ENCODE assay signal across 7 mouse cellular contexts in the genomic region with DNA sequence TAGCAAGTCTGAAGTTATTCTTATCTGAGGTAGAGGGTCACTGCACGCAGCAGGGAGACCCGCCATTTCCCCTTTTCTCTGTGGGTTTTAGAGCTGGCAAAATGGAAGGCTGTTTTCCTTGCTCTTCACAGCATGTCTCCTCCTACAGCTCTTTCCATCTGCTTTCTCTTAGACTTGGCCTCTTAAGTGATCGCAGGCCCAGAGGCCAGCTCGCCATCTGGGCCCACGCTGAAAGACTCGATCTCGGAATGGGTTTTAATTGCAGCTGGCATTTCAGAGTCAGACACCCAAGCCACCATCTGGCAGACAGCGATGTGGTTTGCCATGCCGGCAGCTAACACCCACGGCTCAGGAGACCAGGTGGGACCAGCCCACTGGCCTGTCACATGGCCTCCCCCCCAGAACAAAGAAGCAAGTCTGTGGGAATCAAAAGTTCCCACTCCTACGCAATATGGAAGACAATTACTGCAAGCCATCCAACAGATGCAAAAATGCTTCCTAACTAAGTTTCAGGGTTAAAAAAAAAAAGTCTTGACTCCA. TPM values are rescaled to one million over a fixed set of nuclear protein-coding genes. Genes with fewer than 3 reads are reported as not detected.
A peak's percentile ranks its signal among the peaks of the same experiment; 100 is the strongest.
DNase-seq lines count a peak whose midpoint lies in the region; ATAC-seq lines count a peak whose summit lies in the region.

No protein-coding gene starts in this region.

- no peaks in the 10 kb centered on the region for H3K27me3 ChIP-seq in forebrain, embryonic 13.5 days
- no peaks in the 10 kb centered on the region for H3K27me3 ChIP-seq in limb, embryonic 11.5 days (ENCODE audit: control insufficient read depth, insufficient read depth, low read length)
- no peaks in the 10 kb centered on the region for H3K27me3 ChIP-seq in kidney, embryonic 16.5 days (ENCODE audit: insufficient read depth, low read length)

- H3K27ac ChIP-seq in forebrain, embryonic 13.5 days: no peak overlapping the region
- peak overlapping the region; percentile 58 for H3K27ac ChIP-seq in limb, embryonic 11.5 days (replicated peaks; ENCODE audit: low read depth, low read length)
- H3K27ac ChIP-seq in kidney, embryonic 16.5 days (ENCODE audit: low read length): no peak overlapping the region

- H3K9ac ChIP-seq in forebrain, embryonic 13.5 days: no peak overlapping the region
- 0 out of 2 replicates have a peak overlapping the region, but pooled peaks have one; percentile 12 for H3K9ac ChIP-seq in limb, embryonic 11.5 days (ENCODE audit: low read length)
- H3K9ac ChIP-seq in kidney, embryonic 16.5 days (replicated peaks; ENCODE audit: low read length): no peak overlapping the region

- H3K4me3 ChIP-seq in forebrain, embryonic 13.5 days: no peak overlapping the region
- no peak overlapping the region for H3K4me3 ChIP-seq in limb, embryonic 11.5 days (ENCODE audit: low read depth, low read length)
- no peak overlapping the region for H3K4me3 ChIP-seq in kidney, embryonic 16.5 days (ENCODE audit: low read length)

- no peaks in the 10 kb centered on the region for H3K36me3 ChIP-seq in forebrain, embryonic 13.5 days (ENCODE audit: poor library complexity, severe bottlenecking)
- no peaks in the 10 kb centered on the region for H3K36me3 ChIP-seq in limb, embryonic 11.5 days (ENCODE audit: control insufficient read depth, insufficient read depth, low read length)
- H3K36me3 ChIP-seq in kidney, embryonic 16.5 days (ENCODE audit: insufficient read depth, low read length): 0 out of 2 replicates have a peak, but pooled peaks cover 8% of the 10 kb centered on the region

- no peaks in the 10 kb centered on the region for H3K9me3 ChIP-seq in forebrain, embryonic 13.5 days (replicated peaks)
- H3K9me3 ChIP-seq in limb, embryonic 11.5 days (ENCODE audit: control insufficient read depth, low read length): no peaks in the 10 kb centered on the region
- H3K9me3 ChIP-seq in kidney, embryonic 16.5 days (ENCODE audit: low read length): no peaks in the 10 kb centered on the region

- peak; percentile 21 for DNase-seq in 416B (ENCODE audit: low read depth)
- peak; percentile 52 for DNase-seq in CD4-positive helper T cell, adult 2 months (ENCODE audit: low read depth, low spot score)
- peak; percentile 80 for DNase-seq in limb, embryonic 11.5 days (ENCODE audit: low spot score)
- DNase-seq in thymus, postnatal 0 days (ENCODE audit: low spot score): peak; percentile 66
- DNase-seq in cerebellum, adult 9-11 months: no peak

- no peak overlapping the region for H3K4me2 ChIP-seq in forebrain, embryonic 13.5 days
- no peak overlapping the region for H3K4me2 ChIP-seq in limb, embryonic 11.5 days (ENCODE audit: low read depth, severe bottlenecking)
- H3K4me2 ChIP-seq in kidney, embryonic 16.5 days (replicated peaks; ENCODE audit: low read depth, low read length): no peak overlapping the region

- 63% methylated on average over 11 of the region's 11 CpGs for WGBS in forebrain, embryonic 13.5 days
- WGBS in limb, embryonic 11.5 days: 16% methylated on average over 11 of the region's 11 CpGs
- 71% methylated on average over 11 of the region's 11 CpGs for WGBS in kidney, embryonic 16.5 days

- peak; percentile 71; the same call in 1 of the 2 replicates for ATAC-seq in forebrain, embryonic 13.5 days
- 0 out of 2 replicates have a peak, but pooled peaks have one; percentile 65 for ATAC-seq in limb, embryonic 11.5 days (ENCODE audit: insufficient number of reproducible peaks, low FRiP score, low TSS enrichment, low read depth)
- no peak for ATAC-seq in kidney, embryonic 16.5 days (ENCODE audit: low FRiP score, low TSS enrichment)

- 0 out of 2 replicates have a peak, but pooled peaks cover 15% of the 10 kb centered on the region for H3K4me1 ChIP-seq in forebrain, embryonic 13.5 days
- H3K4me1 ChIP-seq in limb, embryonic 11.5 days (ENCODE audit: control insufficient read depth, insufficient read depth, low read length): peaks cover 11% of the 10 kb centered on the region
- peaks cover 12% of the 10 kb centered on the region for H3K4me1 ChIP-seq in kidney, embryonic 16.5 days (ENCODE audit: insufficient read depth, low read length)

RNA-seq across cellular contexts. Expression of a gene that starts 36.5 kb away (rescaled TPM):
- 4.2 and 4.4 TPM in 2 replicates for polyA plus RNA-seq in forebrain, embryonic 13.5 days (2015; fragmentation: Nextera tagmentation; extraction: Ambion mirVana)
- 14.8 and 15.1 TPM in 2 replicates for polyA plus RNA-seq in limb, embryonic 11.5 days (2014; fragmentation: Nextera tagmentation; extraction: Ambion mirVana)
- 21.0 and 22.0 TPM in 2 replicates for polyA plus RNA-seq in thymus, postnatal 0 days (2015; fragmentation: Nextera tagmentation; extraction: Ambion mirVana)
- polyA plus RNA-seq in kidney, embryonic 16.5 days (2015; fragmentation: Nextera tagmentation; extraction: Ambion mirVana): 33.8 and 35.9 TPM in 2 replicates
